Mouse (Mus musculus): ENCODE results near the gene Aaed1. TPM values are rescaled to one million over a fixed set of nuclear protein-coding genes. Genes with fewer than 3 reads are reported as not detected.
"Not testable (repeated sequence)": the region's sequence is repeated elsewhere in the genome, so short reads cannot be mapped to it uniquely, and the experiment has no call there.

Gene Aaed1
- total RNA-seq, 2 experiments from 2014 or later = 40.6 to 45.6 TPM

DNA sequence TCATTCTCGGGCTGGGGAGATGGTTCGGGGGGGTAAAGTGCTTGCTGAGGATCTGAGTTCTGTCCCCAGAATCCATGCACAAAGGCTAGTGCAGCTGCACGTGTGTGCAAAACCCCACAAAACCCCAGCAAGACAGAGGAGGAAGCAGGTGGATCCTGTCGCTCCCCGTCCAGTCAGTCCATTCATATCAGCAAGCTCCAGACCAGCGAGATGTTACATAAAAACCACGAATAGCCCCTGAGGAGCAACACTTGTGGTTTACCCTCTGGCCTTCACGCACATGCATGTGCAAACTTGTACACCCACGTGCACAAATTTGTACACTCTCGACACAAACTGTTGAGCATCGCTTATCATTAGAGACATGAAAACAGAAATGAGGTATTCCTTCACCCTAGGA lies 2.7 kb downstream of the Aaed1 start:
- DNase-seq (ENCODE audit: low spot score in 2 of 2) = no peak

DNA sequence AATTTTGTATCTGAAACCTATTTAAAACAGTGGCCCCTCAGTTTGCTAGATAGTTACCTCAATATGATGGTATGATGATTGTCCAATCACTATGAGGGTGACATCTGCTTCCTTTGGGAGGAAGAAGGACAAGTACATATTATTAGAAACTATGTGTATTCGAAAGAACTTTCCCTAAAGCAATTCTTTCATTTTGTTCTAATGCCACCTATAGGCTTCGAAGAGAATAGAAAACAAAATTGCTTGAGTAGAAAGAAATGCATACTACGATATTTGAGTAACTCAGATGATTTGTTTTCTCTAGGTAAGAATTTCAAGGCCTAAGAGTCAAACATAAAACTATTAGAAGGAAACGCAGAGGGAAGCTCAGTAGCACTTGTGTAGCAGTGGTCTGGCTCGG lies 3.5 kb downstream of the Aaed1 start:
- DNase-seq (ENCODE audit: low spot score in 2 of 2) = no peak

DNA sequence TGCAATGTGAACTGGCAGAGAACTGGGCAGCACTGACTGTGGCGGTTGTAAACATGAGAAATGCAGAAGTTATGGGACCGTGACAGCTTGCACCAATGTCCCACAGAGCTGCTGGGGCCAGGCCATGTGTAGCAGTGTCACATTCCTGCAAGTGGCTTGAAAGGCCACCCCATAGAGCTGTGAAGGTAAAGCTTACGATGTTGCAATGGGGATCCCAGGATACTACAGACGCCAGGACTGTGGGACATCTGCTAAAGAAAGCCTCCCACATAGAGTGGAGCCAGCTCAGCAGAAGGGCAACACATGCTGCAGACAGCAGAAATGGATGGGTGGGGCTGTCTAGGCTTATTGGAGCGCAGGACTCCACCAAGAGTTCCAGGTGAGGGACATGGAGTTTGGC lies 5.0 kb downstream of the Aaed1 start:
- DNase-seq (ENCODE audit: low spot score in 2 of 2) = no peak

DNA sequence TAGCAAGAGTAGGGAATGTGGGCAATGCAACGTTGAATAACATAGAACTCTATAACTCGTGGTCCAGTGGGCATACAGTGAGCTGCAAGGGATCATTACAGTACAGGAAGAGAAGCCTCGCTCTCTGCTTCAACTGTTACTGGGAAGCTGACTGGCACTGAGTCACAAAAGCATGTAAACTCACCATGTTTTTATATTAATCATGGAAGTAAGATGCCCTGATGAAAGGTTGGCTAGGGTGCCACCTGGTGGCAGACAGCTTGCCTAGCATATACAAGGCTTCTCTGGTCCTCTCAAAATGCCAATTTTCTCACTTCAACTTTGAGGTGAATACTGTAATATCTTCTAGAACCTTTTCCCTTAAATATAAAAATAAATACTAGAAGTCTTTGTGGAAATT lies 6.4 kb downstream of the Aaed1 start:
- DNase-seq (ENCODE audit: low spot score in 2 of 2) = peak; percentile 44 to 62

DNA sequence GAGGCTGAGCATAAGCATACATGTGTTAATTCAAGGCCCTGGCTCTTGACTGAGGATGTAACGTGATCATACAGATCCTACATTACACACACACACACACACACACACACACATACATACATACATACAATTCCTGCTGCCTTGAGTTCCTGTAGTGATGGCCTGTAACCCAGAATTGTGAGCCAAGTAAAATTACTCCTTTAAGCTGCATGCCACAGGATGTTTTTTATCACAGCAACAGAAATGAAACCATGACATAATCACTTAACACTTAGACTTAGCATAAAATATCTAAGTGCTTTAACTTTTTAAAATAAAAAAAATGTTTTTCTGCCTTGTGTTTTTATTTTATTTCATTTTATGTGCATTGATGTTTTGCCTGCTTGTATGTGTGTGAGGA lies 13.4 kb downstream of the Aaed1 start:
- DNase-seq (ENCODE audit: low spot score in 2 of 2) = no peak

DNA sequence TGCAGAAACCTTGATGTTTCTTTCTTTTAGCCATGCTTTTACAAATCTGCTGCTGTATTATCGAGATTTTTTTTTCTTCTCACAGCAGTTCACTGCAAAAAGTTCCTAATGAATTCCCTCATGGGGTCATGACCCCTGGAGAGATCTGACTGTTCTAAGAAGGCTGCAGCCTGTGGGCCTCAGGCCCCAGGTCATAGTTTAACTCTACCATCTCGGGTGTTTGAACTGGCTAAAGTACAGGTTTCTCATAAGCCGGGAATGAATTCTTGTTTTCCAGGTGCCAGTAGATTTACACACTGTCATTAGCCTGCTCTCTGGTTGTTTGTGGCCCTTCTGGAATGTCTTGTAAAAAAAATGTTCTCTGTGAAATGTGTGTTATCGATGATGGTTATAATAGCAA lies 25.7 kb downstream of the Aaed1 start:
- DNase-seq (ENCODE audit: low spot score in 2 of 2) = no peak

DNA sequence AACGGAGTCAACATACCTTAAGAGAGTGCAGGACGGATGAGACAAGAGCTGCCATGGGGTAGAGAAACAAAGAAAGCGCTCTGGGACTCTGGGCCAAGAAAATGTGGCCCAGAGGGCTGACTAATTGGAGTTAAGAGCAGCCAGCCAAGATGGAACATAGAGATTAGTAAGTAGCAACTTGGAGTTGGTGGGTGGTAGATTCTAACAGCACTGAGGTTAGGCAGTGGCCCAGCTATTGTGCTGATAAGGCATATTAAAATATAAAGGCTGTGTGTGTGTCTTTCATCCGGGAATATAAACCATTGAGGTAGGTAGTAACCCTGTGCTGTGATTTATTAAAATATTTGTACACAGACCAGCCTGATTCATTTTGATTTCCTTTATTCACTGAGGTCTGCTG lies 26.2 kb downstream of the Aaed1 start:
- DNase-seq (ENCODE audit: low spot score in 2 of 2) = no peak

DNA sequence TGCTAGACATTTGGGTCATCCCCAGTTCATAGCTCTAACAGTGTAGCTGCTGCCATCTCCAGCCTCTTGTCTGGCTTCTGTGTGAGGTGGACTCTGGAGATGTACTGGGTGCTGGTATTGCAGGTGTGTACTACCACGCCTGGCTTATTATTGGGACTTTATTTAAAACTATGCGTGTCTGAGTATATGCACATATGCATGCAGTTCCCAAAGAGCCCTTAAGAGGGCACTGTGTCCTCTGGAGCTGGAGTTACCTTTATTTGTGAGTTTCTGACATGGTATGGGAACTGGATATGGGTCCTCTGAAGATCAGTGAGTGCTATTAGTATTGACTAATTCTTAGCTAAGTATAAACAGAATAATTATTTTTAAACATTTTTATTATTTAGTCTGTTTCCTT lies 27.8 kb downstream of the Aaed1 start:
- DNase-seq (ENCODE audit: low spot score in 2 of 2) = no peak

DNA sequence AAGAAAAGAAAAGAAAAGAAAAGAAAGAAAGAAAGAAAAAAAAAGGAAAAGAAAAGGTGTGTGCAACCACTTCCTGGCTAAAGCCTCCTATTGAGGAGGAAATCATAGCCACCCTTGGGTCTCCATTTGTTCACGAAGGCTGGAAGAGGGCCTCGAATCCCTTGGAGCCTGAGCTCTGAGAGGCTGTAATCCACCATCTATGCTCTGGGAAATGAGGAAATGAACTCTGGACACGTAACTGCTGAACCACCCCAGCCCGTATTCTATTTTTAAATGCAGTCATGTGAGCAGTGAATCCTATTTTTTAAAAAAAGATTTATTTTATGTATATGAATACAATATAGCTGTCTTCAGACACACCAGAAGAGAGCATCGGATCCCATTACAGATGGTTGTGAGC lies 31.6 kb downstream of the Aaed1 start:
- DNase-seq (ENCODE audit: low spot score in 2 of 2) = no peak

DNA sequence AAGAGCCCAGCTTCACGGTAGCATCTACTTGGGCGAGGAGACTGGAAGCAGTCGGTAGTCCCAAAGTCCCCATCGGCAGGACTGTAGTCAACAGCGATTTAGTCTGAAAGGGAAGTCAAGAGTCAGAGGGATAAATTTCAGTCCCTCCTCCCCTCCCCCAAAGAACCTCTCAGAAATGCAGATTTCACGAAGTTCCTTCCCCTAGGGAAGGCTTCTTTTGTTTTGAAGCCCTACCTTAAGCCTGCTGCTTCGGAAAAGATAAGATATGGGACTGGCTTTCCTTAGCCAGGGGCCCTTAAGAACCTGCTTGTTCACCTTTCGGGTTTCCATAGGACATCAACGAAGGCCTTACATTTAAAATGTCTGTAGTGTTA lies 36.8 kb downstream of the Aaed1 start:
- no peak for DNase-seq (ENCODE audit: low spot score in 2 of 2)

DNA sequence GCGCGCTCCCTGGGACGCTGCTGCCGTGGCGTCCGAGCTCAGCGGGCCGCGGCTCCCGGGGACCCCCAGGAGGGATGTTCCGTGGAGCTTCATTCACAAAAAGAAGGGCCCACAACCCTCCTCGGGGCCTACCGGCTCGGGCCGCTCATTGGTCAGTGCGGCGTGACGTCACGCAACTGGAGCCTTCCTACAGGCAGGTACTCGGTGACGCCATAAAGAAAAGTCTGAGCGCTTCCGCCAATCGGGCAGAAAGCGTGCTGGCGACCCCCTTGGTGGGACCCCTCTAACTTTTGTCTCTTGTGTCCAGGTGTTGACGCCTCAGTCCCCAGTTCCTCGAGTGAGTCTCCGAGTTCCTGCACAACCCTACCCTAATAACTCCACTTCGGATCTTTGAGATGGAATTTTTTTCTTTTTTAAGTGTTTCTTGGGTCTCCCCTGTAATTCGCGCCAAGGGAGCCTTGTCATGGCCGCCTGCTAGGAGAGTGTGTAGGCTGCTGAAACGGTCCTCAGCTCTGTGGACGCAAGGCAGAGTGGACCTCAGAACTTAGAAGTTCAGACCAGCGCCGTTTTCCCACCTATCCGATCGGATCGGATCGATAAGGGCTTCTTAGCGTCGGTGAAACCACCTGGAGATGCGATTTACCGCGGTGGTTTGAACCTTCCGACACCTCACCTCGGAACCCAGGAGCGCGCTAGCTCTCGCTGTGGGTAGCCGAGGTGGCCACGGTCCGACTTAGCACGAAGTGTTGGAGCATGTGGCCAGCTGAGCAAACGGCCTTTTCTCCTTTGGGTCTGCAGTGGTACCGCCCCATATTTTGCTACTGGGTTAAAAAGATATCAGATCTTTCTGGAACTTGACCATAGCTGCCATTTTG lies 37.4 kb downstream of the Aaed1 start, which contains the start of gene Cdc14b:
TSS of gene Cdc14b (minus strand) at position 412 of the 875 bp plus-strand sequence.
- DNase-seq (ENCODE audit: low spot score in 2 of 2) = peak; percentile 66 to 73

DNA sequence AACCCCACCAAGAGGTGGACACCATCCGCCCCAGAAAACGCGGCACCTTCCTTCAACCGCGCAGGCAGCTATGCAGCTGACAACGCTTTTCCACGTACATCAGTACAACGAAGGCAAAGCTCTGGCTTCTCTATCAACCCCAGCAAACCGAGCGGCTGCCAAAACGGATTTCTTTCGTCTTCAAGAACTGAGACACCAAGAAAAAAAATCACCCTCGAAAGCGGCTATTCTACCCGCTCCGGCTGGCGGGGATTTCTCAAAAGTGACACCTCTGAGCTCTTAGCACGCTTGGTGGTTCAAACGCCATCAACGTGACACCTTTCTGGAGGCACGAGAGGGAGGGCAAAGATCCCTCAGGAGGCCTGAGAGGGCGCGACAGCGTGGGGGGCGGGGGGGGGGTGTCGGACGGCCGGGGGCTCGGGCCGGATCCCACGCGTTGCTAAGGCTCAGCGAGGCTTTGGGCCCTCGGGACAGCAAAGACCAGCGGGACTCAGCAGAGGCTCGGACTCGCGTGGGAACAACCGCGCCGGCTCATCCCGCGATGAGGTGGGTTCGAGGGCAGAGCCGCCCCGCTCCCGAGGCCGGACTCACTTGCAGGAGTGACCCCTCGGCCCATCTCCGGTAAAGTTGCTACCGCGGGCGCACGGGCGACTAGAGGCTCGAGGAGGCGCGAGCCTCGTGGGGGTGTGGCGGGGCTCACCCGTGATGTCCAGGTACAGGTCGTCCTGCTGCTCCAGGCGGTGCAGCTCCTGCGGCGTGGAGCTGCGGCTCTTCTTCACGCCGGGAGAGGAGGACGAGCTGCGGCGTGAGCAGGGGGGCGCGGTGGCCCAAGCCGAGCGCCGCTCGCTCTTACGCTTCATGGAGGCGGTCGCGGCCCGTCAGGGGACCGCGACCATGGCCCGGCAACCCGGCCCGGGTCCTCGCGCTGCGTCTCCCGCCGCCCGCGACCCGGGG lies 38.3 kb downstream of the Aaed1 start:
- DNase-seq (ENCODE audit: low spot score in 2 of 2) = peak; percentile 42 to 46

DNA sequence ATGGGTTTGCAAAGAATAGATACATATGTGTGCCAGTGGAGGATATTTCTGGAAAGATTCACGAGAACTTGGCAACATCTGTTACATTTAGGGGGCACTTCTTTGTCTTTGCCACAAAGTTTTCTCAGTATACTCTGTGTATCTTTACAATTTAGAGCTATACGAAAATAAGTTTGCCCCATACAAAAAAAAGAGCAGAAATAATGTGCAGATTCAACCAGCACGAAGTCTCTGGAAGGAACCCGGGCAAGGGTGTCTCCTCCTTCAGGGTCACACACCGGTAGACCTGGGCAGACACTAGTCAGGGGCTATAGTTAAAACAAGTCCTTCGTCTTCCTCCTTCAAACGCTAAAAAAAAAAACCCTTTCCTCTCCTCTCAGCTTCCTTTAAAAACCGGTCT lies 39.2 kb downstream of the Aaed1 start:
- no peak for DNase-seq (ENCODE audit: low spot score in 2 of 2)

DNA sequence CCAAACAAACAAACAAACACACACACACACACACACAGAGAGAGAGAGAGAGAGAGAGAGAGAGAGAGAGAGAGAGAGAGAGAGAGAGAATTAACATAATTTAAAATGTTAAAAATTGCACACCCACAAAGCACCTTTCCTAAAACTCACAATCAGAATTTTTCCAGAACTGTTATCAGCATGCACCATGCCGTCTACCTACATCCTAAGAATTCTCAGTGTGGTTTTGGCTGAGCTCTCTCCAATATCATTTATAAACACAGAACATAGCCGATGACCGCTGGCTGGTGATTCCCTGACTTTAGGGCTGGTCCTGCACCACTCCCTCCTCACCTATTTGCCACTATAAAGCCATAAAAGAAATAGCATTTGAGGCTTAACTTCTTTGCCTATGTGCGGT lies 44.1 kb downstream of the Aaed1 start:
- DNase-seq (ENCODE audit: low spot score in 2 of 2) = no peak

DNA sequence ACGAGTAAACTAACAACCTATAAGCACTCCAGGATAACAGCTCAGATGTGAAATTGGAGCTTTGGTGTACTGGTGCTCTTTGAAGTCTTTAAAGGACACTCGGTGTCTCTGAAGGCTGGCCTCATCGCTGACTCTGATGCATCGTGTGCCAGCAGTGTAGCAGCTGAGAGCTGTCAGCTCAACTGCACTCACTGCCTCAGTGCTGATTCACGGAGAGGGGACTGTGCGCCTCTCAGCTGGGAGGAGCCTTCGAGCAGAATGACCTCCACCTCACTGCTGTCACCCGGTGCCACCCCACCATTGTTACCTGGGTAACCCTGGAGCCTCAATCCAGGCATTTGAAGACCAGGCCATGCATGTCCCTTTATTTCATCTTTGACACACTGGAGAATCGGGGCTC lies 45.4 kb downstream of the Aaed1 start:
- peak; percentile 30 to 51 for DNase-seq (ENCODE audit: low spot score in 2 of 2)

DNA sequence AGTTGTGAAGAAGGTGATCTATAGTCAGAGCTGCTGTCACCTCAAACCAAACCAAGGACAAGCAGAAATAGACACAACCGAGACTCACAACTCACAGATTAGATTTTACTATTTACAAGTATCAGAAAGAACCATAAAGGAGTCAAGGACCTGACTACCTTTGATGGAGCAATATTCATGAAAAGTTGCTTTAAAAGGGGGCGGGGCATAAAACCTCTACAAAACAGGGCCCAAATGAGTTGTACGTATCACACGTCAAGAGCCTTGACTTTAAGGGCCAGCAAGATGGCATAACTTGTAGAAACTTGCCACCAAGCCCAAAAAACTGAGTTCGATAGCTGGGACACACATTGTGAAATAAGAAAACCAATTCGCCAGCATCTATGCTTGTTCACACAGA lies 47.9 kb downstream of the Aaed1 start:
- peak in 1 of 2 experiments; percentile 16 for DNase-seq (ENCODE audit: low spot score in 2 of 2)

DNA sequence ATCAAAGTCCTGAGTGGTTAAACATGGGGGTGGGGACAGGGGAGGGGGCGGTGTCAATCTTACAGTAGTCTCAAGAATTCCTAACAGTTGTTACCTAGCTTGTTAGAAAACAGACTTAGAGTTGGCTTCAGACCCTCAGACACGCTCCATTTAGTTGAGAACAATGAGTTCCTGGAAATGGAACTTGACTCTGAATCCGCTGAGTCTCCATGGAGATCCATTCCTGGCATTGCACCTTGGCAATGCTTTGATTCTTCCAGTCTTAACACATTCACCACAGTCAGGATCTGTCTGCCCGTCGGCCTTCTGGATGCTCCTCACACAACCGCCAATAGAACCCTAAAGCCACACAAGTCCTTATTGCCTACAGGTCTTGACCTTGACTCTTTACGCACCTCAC lies 52.6 kb downstream of the Aaed1 start:
- no peak for DNase-seq (ENCODE audit: low spot score in 2 of 2)

DNA sequence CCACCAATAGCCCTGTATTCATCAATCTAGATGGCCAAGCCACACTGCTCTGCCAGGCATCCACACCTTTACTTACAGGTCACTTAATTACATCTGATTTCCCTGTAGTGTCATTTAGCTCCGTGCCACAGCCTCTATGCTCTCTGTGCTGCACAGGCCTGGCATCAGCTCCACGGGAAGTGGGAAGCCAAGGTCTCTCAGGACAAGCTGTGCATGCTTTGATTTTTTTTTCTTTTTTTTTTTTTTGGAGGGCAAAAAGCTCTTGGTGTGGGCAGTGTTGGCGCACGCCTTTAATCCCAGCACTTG lies 54.0 kb downstream of the Aaed1 start:
- DNase-seq (ENCODE audit: low spot score in 2 of 2) = no peak

DNA sequence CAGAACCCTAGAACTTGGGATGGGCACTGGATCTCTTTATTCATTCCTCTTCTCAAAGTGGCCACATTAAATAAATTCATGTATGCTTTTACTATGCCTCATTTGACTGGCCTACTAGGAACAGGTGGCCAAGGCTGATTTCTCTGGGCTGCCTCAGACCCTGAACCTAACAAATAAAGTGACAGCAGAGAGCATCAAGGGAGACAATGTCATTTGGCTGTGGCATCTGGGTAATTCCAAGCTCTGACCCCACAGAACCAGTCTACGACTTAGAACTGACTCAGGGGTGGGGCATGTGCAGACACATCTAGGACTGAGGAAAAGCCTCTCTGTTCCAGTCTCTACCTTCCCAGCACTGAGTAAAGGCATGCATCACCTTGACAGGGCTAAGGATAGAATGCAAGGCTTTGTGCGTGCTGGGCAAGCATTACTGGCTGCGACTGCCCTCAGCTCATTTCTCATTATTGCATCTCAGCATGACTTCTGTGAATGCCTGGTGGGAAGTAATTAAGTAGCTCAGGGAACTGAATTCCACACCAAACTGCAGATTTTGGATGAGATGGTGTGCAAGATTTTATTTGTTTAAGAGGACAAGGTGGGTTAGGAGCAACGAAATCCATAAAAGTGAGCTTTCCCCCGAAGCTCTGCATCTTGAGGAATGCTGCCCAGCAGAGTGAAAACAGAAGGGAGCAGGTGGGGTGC lies 54.5 kb downstream of the Aaed1 start:
- no peak for DNase-seq (ENCODE audit: low spot score in 2 of 2)

DNA sequence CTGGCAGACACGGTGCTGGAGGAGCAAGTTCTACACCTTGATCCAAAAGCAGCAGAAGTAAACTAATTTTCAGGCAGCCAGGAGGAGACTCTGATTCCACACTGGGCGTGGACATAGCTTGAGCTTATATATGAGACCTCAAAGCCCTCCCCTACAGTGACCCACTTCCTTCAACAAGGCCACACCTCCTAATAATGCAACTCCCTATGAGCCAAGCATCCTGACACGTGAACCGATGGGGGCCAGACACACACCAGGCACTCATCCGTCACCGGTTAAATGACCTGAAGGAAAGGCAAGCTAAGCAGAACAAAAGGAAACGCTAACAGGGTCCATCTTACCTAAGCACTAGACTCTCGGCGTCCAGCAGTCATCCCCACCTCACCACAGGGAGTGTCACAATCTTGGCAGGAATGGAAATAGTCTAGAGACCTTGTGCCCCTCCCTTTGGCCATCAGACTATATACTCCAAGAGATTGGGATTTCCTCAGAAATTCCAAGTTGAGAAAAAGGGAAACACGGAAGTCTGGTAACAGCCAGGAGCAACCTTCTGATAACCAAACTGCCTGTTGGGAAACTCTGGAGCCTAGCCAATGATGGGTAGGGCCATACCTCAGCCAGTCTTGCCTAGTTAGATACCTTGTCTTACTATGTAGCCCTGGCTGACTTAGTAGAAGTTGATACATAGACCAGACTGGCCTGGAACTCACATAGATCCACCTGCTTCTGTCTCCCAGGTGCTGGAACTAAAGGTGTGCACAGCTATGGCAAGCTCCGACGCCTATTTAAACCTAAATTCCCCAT lies 55.3 kb downstream of the Aaed1 start:
- DNase-seq (ENCODE audit: low spot score in 2 of 2) = no peak

DNA sequence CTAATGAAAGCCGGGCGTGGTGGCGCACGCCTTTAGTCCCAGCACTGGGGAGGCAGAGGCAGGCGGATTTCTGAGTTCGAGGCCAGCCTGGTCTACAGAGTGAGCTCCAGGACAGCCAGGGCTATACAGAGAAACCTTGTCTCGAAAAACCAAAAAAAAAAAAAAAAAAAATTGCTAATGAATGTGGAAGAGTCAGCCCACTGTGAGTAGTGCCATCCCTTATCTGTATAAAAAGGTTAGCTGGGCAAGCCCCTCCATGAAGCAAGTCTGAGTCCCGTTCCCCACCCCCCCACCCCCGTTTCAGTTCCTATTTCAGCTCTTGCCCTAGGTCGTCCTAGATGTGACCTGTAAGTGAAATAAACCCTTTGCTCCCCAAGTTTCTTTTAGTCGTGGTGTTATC lies 58.3 kb downstream of the Aaed1 start:
- not testable (repeated sequence) for DNase-seq (ENCODE audit: low spot score in 2 of 2)

Data from adrenal gland, adult 18-20 months (tissue).